Mouse (Mus musculus) lung, embryonic 14.5 days (tissue): ENCODE results near the gene Zfp383. TPM values are rescaled to one million over a fixed set of nuclear protein-coding genes. Genes with fewer than 3 reads are reported as not detected.

Experiments used
- ATAC-seq: fragments of 200-750 bp; cut with Nextera tagmentation; 2 replicates; pipeline ENCODE4 v1.8.0; 2017; ENCODE audit warnings: mild to moderate bottlenecking, moderate TSS enrichment, moderate library complexity; ENCODE audit not compliant: insufficient read depth
- DNase-seq: peaks from one replicate; pipeline ENCODE4 v3.0.0-alpha.2; 2015
- H3K27ac ChIP-seq: fragments of 300-500 bp; sonication (generic); 2 replicates; pipeline ENCODE4 v1.5.1; 2014; ENCODE audit warnings: low read depth, mild to moderate bottlenecking, moderate library complexity
- H3K27me3 ChIP-seq: fragments of 300-500 bp; sonication (generic); 2 replicates; pipeline ENCODE4 v1.6.1; 2014; ENCODE audit warnings: low read length, control low read depth; ENCODE audit not compliant: insufficient read depth
- H3K36me3 ChIP-seq: fragments of 300-500 bp; sonication (generic); 2 replicates; pipeline ENCODE4 v1.6.1; 2014; ENCODE audit warnings: control low read depth; ENCODE audit not compliant: insufficient read depth
- H3K4me1 ChIP-seq: fragments of 300-500 bp; sonication (generic); 2 replicates; pipeline ENCODE4 v1.6.1; 2014; ENCODE audit warnings: antibody characterized with exemption, control low read depth; ENCODE audit not compliant: insufficient read depth
- H3K4me2 ChIP-seq: fragments of 300-500 bp; sonication (generic); 2 replicates; pipeline ENCODE4 v1.6.1; 2014; ENCODE audit warnings: mild to moderate bottlenecking
- H3K4me3 ChIP-seq: fragments of 300-500 bp; sonication (generic); 2 replicates; pipeline ENCODE4 v1.5.1; 2014; ENCODE audit warnings: low read depth, low read length
- H3K9ac ChIP-seq: fragments of 300-500 bp; sonication (generic); 2 replicates; pipeline ENCODE4 v1.6.1; 2014
- H3K9me3 ChIP-seq: fragments of 300-500 bp; sonication (generic); 2 replicates; pipeline ENCODE4 v1.6.1; 2016; ENCODE audit warnings: low read depth, low read length, control low read depth
- CTCF ChIP-seq: IDR thresholded peaks from 2 replicates; pipeline ENCODE4 v1.5.1; 2016; ENCODE audit warnings: antibody characterized with exemption, low read depth
- WGBS: fragments of 180-500 bp; shearing (Covaris S2); extraction: QIAGEN DNeasy Blood & Tissue Kit; methylation state at CpG from one replicate; pipeline ENCODE4 v1.1.7; 2014; 5-methylcytosine and 5-hydroxymethylcytosine counted together
- polyA plus RNA-seq: library from polyadenylated mRNA; unstranded; fragments of >200 nt; fragmentation: Nextera tagmentation; extraction: Ambion mirVana; gene quantifications from 2 replicates; pipeline ENCODE4 v1.2.1, GENCODE M21; 2014

Zfp383 gene
- polyA plus RNA-seq, 1 experiment from 2014 or later: 4.6 TPM

- Histone ChIP-seq H3K4me3 (no peak overlapping the region), H3K36me3 (0 out of 2 replicates have a peak, but pooled peaks cover under 1% of the 10 kb centered on the region), H3K27ac (no peak overlapping the region), H3K4me2 (no peak overlapping the region), H3K9ac (no peak overlapping the region), H3K27me3 (no peaks in the 10 kb centered on the region), H3K9me3 (peaks cover 4% of the 10 kb centered on the region; the same call in 1 of the 2 replicates), H3K4me1 (no peaks in the 10 kb centered on the region)
- TF ChIP-seq CTCF: no peak
- WGBS: 49% methylated on average over 7 of the region's 7 CpGs
- ATAC-seq (no peak), DNase-seq (peak; percentile 61)
These were observed 27.1 kb upstream of the Zfp383 start for GRCm38 (mm10) chr7:29880916-29881315.

- ATAC-seq (no peak), DNase-seq (no peak)
- H3K36me3 ChIP-seq: peaks cover 47% of the 10 kb centered on the region
- 92% methylated on average over 7 of the region's 7 CpGs for WGBS
- no peak overlapping the region for H3K4me3 ChIP-seq
- peaks cover 33% of the 10 kb centered on the region for H3K9me3 ChIP-seq
- H3K9ac ChIP-seq: no peak overlapping the region
- H3K27me3 ChIP-seq: no peaks in the 10 kb centered on the region
- TF ChIP-seq CTCF: no peak
- no peaks in the 10 kb centered on the region for H3K4me1 ChIP-seq
- no peak overlapping the region for H3K27ac ChIP-seq
- H3K4me2 ChIP-seq: no peak overlapping the region
These were observed 17.5 kb upstream of the Zfp383 start for GRCm38 (mm10) chr7:29890501-29890900.

- ATAC-seq (no peak), DNase-seq (no peak)
- Histone ChIP-seq H3K4me3 (no peak overlapping the region), H3K36me3 (peaks cover 64% of the 10 kb centered on the region), H3K9me3 (peaks cover 31% of the 10 kb centered on the region), H3K9ac (no peak overlapping the region), H3K4me1 (no peaks in the 10 kb centered on the region), H3K4me2 (no peak overlapping the region), H3K27ac (no peak overlapping the region), H3K27me3 (no peaks in the 10 kb centered on the region)
- TF ChIP-seq CTCF: no peak
- 91% methylated on average over 4 of the region's 4 CpGs for WGBS
These were observed 15.3 kb upstream of the Zfp383 start for GRCm38 (mm10) chr7:29892756-29893155.

- Histone ChIP-seq H3K4me2 (no peak overlapping the region), H3K9me3 (peaks cover 29% of the 10 kb centered on the region), H3K4me3 (no peak overlapping the region), H3K9ac (no peak overlapping the region), H3K27me3 (no peaks in the 10 kb centered on the region), H3K4me1 (no peaks in the 10 kb centered on the region), H3K36me3 (peaks cover 86% of the 10 kb centered on the region), H3K27ac (no peak overlapping the region)
- ATAC-seq (no peak), DNase-seq (no peak)
- TF ChIP-seq CTCF: peak; percentile 15; the same call in 1 of the 2 replicates
- 95% methylated on average over 4 of the region's 4 CpGs for WGBS
These were observed 9.7 kb upstream of the Zfp383 start for GRCm38 (mm10) chr7:29898351-29898750.

- no peak for TF ChIP-seq CTCF
These were observed 3.9 kb upstream of the Zfp383 start for GRCm38 (mm10) chr7:29904101-29904500.

GRCm38 (mm10) chr7:29905966-29906681, 1.9 kb upstream of the Zfp383 start, which contains the start of gene Zfp27:
TSS of gene Zfp27 (minus strand) at chr7:29906572.
- H3K9me3 ChIP-seq: no peaks in the 10 kb centered on the region
- peak; percentile 74 for ATAC-seq
- DNase-seq: peak; percentile 93
- peak within 1 kb of the TSS; percentile 58 for H3K4me3 ChIP-seq
- no peaks in the 10 kb centered on the region for H3K4me1 ChIP-seq
- H3K27ac ChIP-seq: peak within 1 kb of the TSS; percentile 95
- H3K4me2 ChIP-seq: peak within 1 kb of the TSS; percentile 75
- TF ChIP-seq CTCF: no peak
- WGBS: 1% methylated on average over 22 of the region's 22 CpGs
- peaks cover 25% of the 10 kb centered on the region; the same call in 1 of the 2 replicates for H3K36me3 ChIP-seq
- no peaks in the 10 kb centered on the region for H3K27me3 ChIP-seq
- peak within 1 kb of the TSS; percentile 59 for H3K9ac ChIP-seq

More at GRCm38 (mm10) chr7:29904101-29904500, 3.9 kb upstream of the Zfp383 start:
- WGBS: 92% methylated on average over 4 of the region's 4 CpGs
- H3K27me3 ChIP-seq: no peaks in the 10 kb centered on the region
- DNase-seq (no peak), ATAC-seq (no peak)
- H3K27ac ChIP-seq: no peak overlapping the region
- H3K4me3 ChIP-seq: no peak overlapping the region
- peaks cover 41% of the 10 kb centered on the region for H3K36me3 ChIP-seq
- no peak overlapping the region for H3K9ac ChIP-seq
- H3K4me2 ChIP-seq: no peak overlapping the region
- no peaks in the 10 kb centered on the region for H3K4me1 ChIP-seq
- H3K9me3 ChIP-seq: no peaks in the 10 kb centered on the region

- ATAC-seq (no peak), DNase-seq (no peak)
- H3K4me1 ChIP-seq: no peaks in the 10 kb centered on the region
- TF ChIP-seq CTCF: no peak
- no peaks in the 10 kb centered on the region for H3K9me3 ChIP-seq
- H3K4me3 ChIP-seq: peak overlapping the region; percentile 58
- peak overlapping the region; percentile 59 for H3K9ac ChIP-seq
- peak overlapping the region; percentile 75 for H3K4me2 ChIP-seq
- WGBS: 23% methylated on average over 8 of the region's 8 CpGs
- H3K27ac ChIP-seq: peak overlapping the region; percentile 95
- H3K36me3 ChIP-seq: peaks cover 25% of the 10 kb centered on the region; the same call in 1 of the 2 replicates
- H3K27me3 ChIP-seq: no peaks in the 10 kb centered on the region
These were observed 1.4 kb upstream of the Zfp383 start for GRCm38 (mm10) chr7:29906682-29907058.
